Mouse (Mus musculus): ENCODE measurements around the gene Afdn.

DNA sequence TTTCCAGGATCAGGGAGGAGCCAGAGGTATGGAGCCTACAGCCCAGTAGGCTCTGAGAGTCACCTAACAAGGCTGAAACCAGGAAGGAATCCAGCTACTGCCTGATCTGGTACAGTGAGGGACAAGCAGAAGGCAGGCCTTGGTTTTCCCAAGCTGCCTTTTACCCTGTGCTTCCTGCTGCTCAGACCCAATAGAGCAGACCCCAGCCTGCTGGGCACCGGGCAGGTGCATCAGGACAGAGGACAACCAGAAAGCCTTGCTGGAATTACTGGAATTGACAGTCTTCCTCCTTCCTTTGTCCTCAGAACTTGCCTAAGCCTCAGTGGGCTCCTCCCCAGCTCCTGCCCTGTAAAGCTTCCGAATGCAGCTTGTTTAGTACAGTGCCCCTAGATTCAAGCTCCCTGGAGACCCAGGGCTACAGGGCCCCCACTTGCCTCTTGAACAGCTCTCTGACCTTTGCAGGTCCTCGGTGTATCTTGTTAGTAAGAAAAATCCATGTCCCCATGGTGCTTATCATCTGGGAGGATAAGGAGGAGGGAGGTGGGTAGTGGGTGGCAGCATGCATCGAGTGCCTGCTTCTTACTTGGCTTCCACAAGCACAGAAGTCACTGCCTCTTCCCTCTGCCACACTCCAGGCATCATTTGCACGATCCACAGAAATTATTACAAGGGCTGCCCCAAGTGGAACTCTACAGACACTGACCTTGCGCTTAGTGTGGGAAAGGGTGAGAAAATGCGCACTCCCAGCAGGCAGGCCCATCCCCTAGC is 17.2 kb upstream of the Afdn start:
- TF ChIP-seq CTCF (IDR thresholded peaks at IDR 0.05; ENCODE audit: borderline replicate concordance, control insufficient read depth, extremely low read depth, insufficient read depth, low read length, poor library complexity) (no peak), POLR2A (IDR thresholded peaks at IDR 0.05; ENCODE audit: control insufficient read depth, extremely low read depth, insufficient read depth, low read length, poor library complexity) (no peak)

Measured in thymus, adult 2 months (tissue).